Mouse (Mus musculus): ENCODE measurements at regions not wholly inside any gene's neighbourhood (a gene's known extent, or its start where the extent isn't known, plus 50 kb on each side); places are given as distances from the start of the nearest gene placed in this dataset.

GRCm38 (mm10) chr4:7191912-7192311 lies 1046.9 kb downstream of the Car8 start:
- H3K9ac ChIP-seq (ENCODE audit: low read length) = no peak overlapping the region
- H3K4me1 ChIP-seq (ENCODE audit: control insufficient read depth, insufficient read depth, low read length) = peaks cover 4% of the 10 kb centered on the region; the same call in 1 of the 2 replicates
- no peak for ATAC-seq (ENCODE audit: insufficient read depth, low FRiP score)
- H3K27me3 ChIP-seq (ENCODE audit: control insufficient read depth, insufficient read depth, low read length) = no peaks in the 10 kb centered on the region
- H3K4me2 ChIP-seq (ENCODE audit: low read depth, low read length) = no peak overlapping the region
- H3K36me3 ChIP-seq (ENCODE audit: control insufficient read depth, insufficient read depth, low read length) = no peaks in the 10 kb centered on the region
- WGBS = 68% methylated on average over 3 of the region's 3 CpGs
- H3K9me3 ChIP-seq (replicated peaks; ENCODE audit: control insufficient read depth, low read length) = no peaks in the 10 kb centered on the region
- no peak overlapping the region for H3K27ac ChIP-seq (ENCODE audit: low read length)
- H3K4me3 ChIP-seq (replicated peaks; ENCODE audit: low read length) = no peak overlapping the region

GRCm38 (mm10) chr4:7191228-7191627 lies 1047.6 kb downstream of the Car8 start:
- H3K4me3 ChIP-seq (replicated peaks; ENCODE audit: low read length) = no peak overlapping the region
- H3K36me3 ChIP-seq (ENCODE audit: control insufficient read depth, insufficient read depth, low read length) = no peaks in the 10 kb centered on the region
- H3K27ac ChIP-seq (ENCODE audit: low read length) = no peak overlapping the region
- ATAC-seq (ENCODE audit: insufficient read depth, low FRiP score) = no peak
- no peak overlapping the region for H3K9ac ChIP-seq (ENCODE audit: low read length)
- H3K4me1 ChIP-seq (ENCODE audit: control insufficient read depth, insufficient read depth, low read length) = peaks cover 4% of the 10 kb centered on the region; the same call in 1 of the 2 replicates
- H3K4me2 ChIP-seq (ENCODE audit: low read depth, low read length) = no peak overlapping the region
- H3K9me3 ChIP-seq (replicated peaks; ENCODE audit: control insufficient read depth, low read length) = no peaks in the 10 kb centered on the region
- no peaks in the 10 kb centered on the region for H3K27me3 ChIP-seq (ENCODE audit: control insufficient read depth, insufficient read depth, low read length)
- 77% methylated on average over 3 of the region's 3 CpGs for WGBS

- Histone ChIP-seq H3K27me3 (ENCODE audit: control insufficient read depth, insufficient read depth, low read length) (no peaks in the 10 kb centered on the region), H3K4me2 (ENCODE audit: low read depth, low read length) (no peak overlapping the region), H3K4me1 (ENCODE audit: control insufficient read depth, insufficient read depth, low read length) (no peaks in the 10 kb centered on the region), H3K9ac (ENCODE audit: low read length) (no peak overlapping the region), H3K36me3 (ENCODE audit: control insufficient read depth, insufficient read depth, low read length) (no peaks in the 10 kb centered on the region), H3K9me3 (replicated peaks; ENCODE audit: control insufficient read depth, low read length) (no peaks in the 10 kb centered on the region), H3K4me3 (replicated peaks; ENCODE audit: low read length) (no peak overlapping the region), H3K27ac (ENCODE audit: low read length) (no peak overlapping the region)
- ATAC-seq (ENCODE audit: insufficient read depth, low FRiP score) = no peak
- 73% methylated on average over 9 of the region's 9 CpGs for WGBS
Measured at GRCm38 (mm10) chr4:7175030-7175429, 1063.8 kb downstream of the Car8 start.

- H3K36me3 ChIP-seq (ENCODE audit: control insufficient read depth, insufficient read depth, low read length) = no peaks in the 10 kb centered on the region
- 71% methylated on average over 7 of the region's 7 CpGs for WGBS
- ATAC-seq (ENCODE audit: insufficient read depth, low FRiP score) = no peak
- no peaks in the 10 kb centered on the region for H3K27me3 ChIP-seq (ENCODE audit: control insufficient read depth, insufficient read depth, low read length)
- H3K9ac ChIP-seq (ENCODE audit: low read length) = no peak overlapping the region
- no peak overlapping the region for H3K27ac ChIP-seq (ENCODE audit: low read length)
- H3K4me3 ChIP-seq (replicated peaks; ENCODE audit: low read length) = no peak overlapping the region
- H3K9me3 ChIP-seq (replicated peaks; ENCODE audit: control insufficient read depth, low read length) = no peaks in the 10 kb centered on the region
- H3K4me2 ChIP-seq (ENCODE audit: low read depth, low read length) = no peak overlapping the region
- H3K4me1 ChIP-seq (ENCODE audit: control insufficient read depth, insufficient read depth, low read length) = no peaks in the 10 kb centered on the region
Measured at GRCm38 (mm10) chr4:7172528-7173306, 1066.1 kb downstream of the Car8 start.

- Histone ChIP-seq H3K4me1 (ENCODE audit: control insufficient read depth, insufficient read depth, low read length) (no peaks in the 10 kb centered on the region), H3K9ac (ENCODE audit: low read length) (no peak overlapping the region), H3K36me3 (ENCODE audit: control insufficient read depth, insufficient read depth, low read length) (no peaks in the 10 kb centered on the region), H3K4me3 (replicated peaks; ENCODE audit: low read length) (no peak overlapping the region), H3K9me3 (replicated peaks; ENCODE audit: control insufficient read depth, low read length) (no peaks in the 10 kb centered on the region), H3K27ac (ENCODE audit: low read length) (no peak overlapping the region), H3K27me3 (ENCODE audit: control insufficient read depth, insufficient read depth, low read length) (no peaks in the 10 kb centered on the region), H3K4me2 (ENCODE audit: low read depth, low read length) (no peak overlapping the region)
- no peak for ATAC-seq (ENCODE audit: insufficient read depth, low FRiP score)
- WGBS = 39% methylated on average over 4 of the region's 4 CpGs
Measured at GRCm38 (mm10) chr4:7171637-7172417, 1067.0 kb downstream of the Car8 start.

GRCm38 (mm10) chr4:7161411-7161810 lies 1077.4 kb downstream of the Car8 start:
- H3K27ac ChIP-seq (ENCODE audit: low read length) = no peak overlapping the region
- no peak for ATAC-seq (ENCODE audit: insufficient read depth, low FRiP score)
- H3K36me3 ChIP-seq (ENCODE audit: control insufficient read depth, insufficient read depth, low read length) = no peaks in the 10 kb centered on the region
- 81% methylated on average over 4 of the region's 4 CpGs for WGBS
- H3K4me3 ChIP-seq (replicated peaks; ENCODE audit: low read length) = no peak overlapping the region
- H3K9ac ChIP-seq (ENCODE audit: low read length) = no peak overlapping the region
- H3K4me2 ChIP-seq (ENCODE audit: low read depth, low read length) = no peak overlapping the region
- no peaks in the 10 kb centered on the region for H3K9me3 ChIP-seq (replicated peaks; ENCODE audit: control insufficient read depth, low read length)
- no peaks in the 10 kb centered on the region for H3K4me1 ChIP-seq (ENCODE audit: control insufficient read depth, insufficient read depth, low read length)
- H3K27me3 ChIP-seq (ENCODE audit: control insufficient read depth, insufficient read depth, low read length) = no peaks in the 10 kb centered on the region

GRCm38 (mm10) chr4:7157883-7158282 lies 1081.0 kb downstream of the Car8 start:
- no peaks in the 10 kb centered on the region for H3K27me3 ChIP-seq (ENCODE audit: control insufficient read depth, insufficient read depth, low read length)
- H3K4me1 ChIP-seq (ENCODE audit: control insufficient read depth, insufficient read depth, low read length) = no peaks in the 10 kb centered on the region
- no peak overlapping the region for H3K27ac ChIP-seq (ENCODE audit: low read length)
- 62% methylated on average over 3 of the region's 3 CpGs for WGBS
- peak; percentile 47; the same call in 1 of the 2 replicates for ATAC-seq (ENCODE audit: insufficient read depth, low FRiP score)
- no peak overlapping the region for H3K4me2 ChIP-seq (ENCODE audit: low read depth, low read length)
- no peak overlapping the region for H3K4me3 ChIP-seq (replicated peaks; ENCODE audit: low read length)
- H3K9ac ChIP-seq (ENCODE audit: low read length) = no peak overlapping the region
- H3K36me3 ChIP-seq (ENCODE audit: control insufficient read depth, insufficient read depth, low read length) = no peaks in the 10 kb centered on the region
- no peaks in the 10 kb centered on the region for H3K9me3 ChIP-seq (replicated peaks; ENCODE audit: control insufficient read depth, low read length)

GRCm38 (mm10) chr4:7154256-7154655 lies 1084.6 kb downstream of the Car8 start:
- ATAC-seq (ENCODE audit: insufficient read depth, low FRiP score) = no peak
- Histone ChIP-seq H3K4me1 (ENCODE audit: control insufficient read depth, insufficient read depth, low read length) (no peaks in the 10 kb centered on the region), H3K27ac (ENCODE audit: low read length) (no peak overlapping the region), H3K27me3 (ENCODE audit: control insufficient read depth, insufficient read depth, low read length) (no peaks in the 10 kb centered on the region), H3K4me3 (replicated peaks; ENCODE audit: low read length) (no peak overlapping the region), H3K36me3 (ENCODE audit: control insufficient read depth, insufficient read depth, low read length) (no peaks in the 10 kb centered on the region), H3K9ac (ENCODE audit: low read length) (no peak overlapping the region), H3K4me2 (ENCODE audit: low read depth, low read length) (no peak overlapping the region), H3K9me3 (replicated peaks; ENCODE audit: control insufficient read depth, low read length) (no peaks in the 10 kb centered on the region)
- WGBS = 60% methylated on average over 3 of the region's 3 CpGs

GRCm38 (mm10) chr4:7153835-7154234 lies 1085.0 kb downstream of the Car8 start:
- Histone ChIP-seq H3K27me3 (ENCODE audit: control insufficient read depth, insufficient read depth, low read length) (no peaks in the 10 kb centered on the region), H3K27ac (ENCODE audit: low read length) (no peak overlapping the region), H3K9me3 (replicated peaks; ENCODE audit: control insufficient read depth, low read length) (no peaks in the 10 kb centered on the region), H3K4me3 (replicated peaks; ENCODE audit: low read length) (no peak overlapping the region), H3K36me3 (ENCODE audit: control insufficient read depth, insufficient read depth, low read length) (no peaks in the 10 kb centered on the region), H3K4me2 (ENCODE audit: low read depth, low read length) (no peak overlapping the region), H3K9ac (ENCODE audit: low read length) (no peak overlapping the region), H3K4me1 (ENCODE audit: control insufficient read depth, insufficient read depth, low read length) (no peaks in the 10 kb centered on the region)
- 10% methylated on average over 1 of the region's 1 CpGs for WGBS
- no peak for ATAC-seq (ENCODE audit: insufficient read depth, low FRiP score)

All from stomach, embryonic 16.5 days (tissue).